Mouse (Mus musculus) embryo, embryonic 10.5 days (tissue): ENCODE measurements at regions not wholly inside any gene's neighbourhood (a gene's known extent, or its start where the extent isn't known, plus 50 kb on each side); places are given as distances from the start of the nearest gene placed in this dataset.

Experiments used
- DNase-seq: peaks from one replicate; pipeline ENCODE4 v3.0.0-alpha.2; 2015; ENCODE audit warnings: low spot score

- peak; percentile 75 for DNase-seq
Measured at GRCm38 (mm10) chr11:42067788-42068187, 67.1 kb upstream of the Gabrg2 start.

DNA sequence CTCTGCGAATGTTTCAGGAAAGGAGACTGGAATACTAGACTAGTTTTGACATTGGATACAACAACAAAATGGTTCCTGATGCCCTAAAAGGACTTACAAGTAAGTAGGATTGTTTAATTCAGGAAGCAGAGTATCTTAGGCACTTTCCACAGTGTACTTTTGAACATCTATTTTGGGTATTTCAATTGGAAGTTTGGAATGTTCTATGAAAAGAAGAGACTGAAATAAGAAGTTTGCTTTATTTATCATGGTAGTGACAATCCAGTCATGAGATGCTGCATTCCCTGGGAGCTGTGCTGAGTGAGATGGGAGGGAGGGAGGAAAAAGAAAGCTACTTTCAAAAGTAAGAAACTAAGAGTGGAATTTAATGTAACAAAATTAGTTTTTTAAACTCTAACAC, 50.9 kb upstream of the Gabrg2 start:
- DNase-seq = no peak
